Mouse (Mus musculus) heart, postnatal 0 days (tissue): ENCODE measurements around the gene Chaf1a.

Experiments
- CTCF ChIP-seq: IDR thresholded peaks from 2 replicates; pipeline ENCODE4 v1.5.1; 2016; ENCODE audit warnings: antibody characterized with exemption, control low read depth, low read depth
- EP300 ChIP-seq: IDR thresholded peaks from 2 replicates; pipeline ENCODE4 v1.6.1; 2016; ENCODE audit warnings: antibody characterized with exemption, low read depth

GRCm38 (mm10) chr17:56009088-56009961 is 30.9 kb upstream of the Chaf1a start:
- TF ChIP-seq CTCF (peak; percentile 17; the same call in 1 of the 2 replicates), EP300 (no peak; the same call in 1 of the 2 replicates)
